Mouse (Mus musculus) brain, embryonic 14.5 days (tissue): ENCODE measurements around the gene Map6d1.

ENCODE experiments used
- CTCF ChIP-seq: fragments of 200-500 bp; IDR thresholded peaks from 2 replicates; pipeline ENCODE4 v1.5.1; 2012; ENCODE audit warnings: inconsistent platforms, mild to moderate bottlenecking, moderate library complexity, borderline replicate concordance; ENCODE audit not compliant: insufficient read depth, insufficient read length; ENCODE audit errors: extremely low read depth
- POLR2A ChIP-seq: fragments of 200-500 bp; IDR thresholded peaks from 2 replicates; pipeline ENCODE4 v1.6.1; 2012; ENCODE audit warnings: mild to moderate bottlenecking, inconsistent platforms, borderline replicate concordance; ENCODE audit not compliant: poor library complexity, insufficient read depth, insufficient read length, severe bottlenecking; ENCODE audit errors: extremely low read depth

DNA sequence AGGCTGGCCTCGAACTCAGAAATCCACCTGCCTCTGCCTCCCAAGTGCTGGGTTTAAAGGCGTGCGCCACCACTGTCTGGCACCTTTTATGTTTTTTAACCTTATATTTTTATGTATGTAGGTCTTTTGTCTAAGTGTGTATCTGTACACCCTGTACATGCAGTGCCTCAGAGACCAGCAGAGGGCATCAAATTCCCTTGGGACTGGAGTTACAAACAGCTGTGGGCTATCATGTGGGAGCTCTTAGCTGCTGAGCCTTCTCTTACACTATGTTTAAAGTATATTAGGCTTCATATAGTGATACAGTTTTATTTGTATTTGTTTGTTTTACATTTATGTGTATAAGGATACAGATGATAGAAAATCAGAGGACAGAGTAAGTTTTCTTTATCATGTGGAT lies 45.6 kb downstream of the Map6d1 start:
- peak; percentile 32; the same call in 1 of the 2 replicates for TF ChIP-seq CTCF
- TF ChIP-seq POLR2A = no peak
